Mouse (Mus musculus) heart, postnatal 4 days (tissue): Measurements from ENCODE around the gene Mbl1. TPM values are rescaled to one million over a fixed set of nuclear protein-coding genes. Genes with fewer than 3 reads are reported as not detected.
A peak's percentile ranks its signal among the peaks of the same experiment; 100 is the strongest.

ENCODE experiments used
- DNase-seq: peaks from one replicate; pipeline ENCODE4 v3.0.0; 2021
- total RNA-seq, 2 experiments: library from RNA; stranded (reverse); gene quantifications; 2 replicates each; pipeline ENCODE4 v1.2.3; 2021

Mbl1 gene
- total RNA-seq, 2 experiments from 2014 or later: not detected

- DNase-seq: peak; percentile 5
These were observed 46.9 kb downstream of the Mbl1 start for GRCm38 (mm10) chr14:41198037-41198730.

Other genes starting within 250 kb of the Mbl1 start
- gene Tspan14, start 184.7 kb upstream of the Mbl1 start, total RNA-seq: 10 to 100 TPM; 25.9 to 28.6 TPM
- 10 to 100 TPM; 15.3 to 17.3 TPM for gene Fam213a, start 137.7 kb upstream of the Mbl1 start, total RNA-seq
- gene Dydc2, start 82.2 kb upstream of the Mbl1 start, total RNA-seq: not detected
- not detected for gene Dydc1, start 78.5 kb upstream of the Mbl1 start, total RNA-seq
- under 1 TPM in 1 of 2 experiments, not detected in 1; 0.19 TPM for gene Mat1a, start 46.4 kb upstream of the Mbl1 start, total RNA-seq
- not detected for gene Sftpa1, start 19.7 kb upstream of the Mbl1 start, total RNA-seq
- not detected for gene Sftpd, start 33.7 kb downstream of the Mbl1 start, total RNA-seq
- not detected for gene Gm2832, start 127.3 kb downstream of the Mbl1 start, total RNA-seq
- gene Gm5798, start 197.2 kb downstream of the Mbl1 start, total RNA-seq: not detected
- not detected for gene Gm7945, start 234.9 kb downstream of the Mbl1 start, total RNA-seq